Mouse (Mus musculus) left cerebral cortex, adult 2 months (tissue): ENCODE measurements around the gene Nup107. TPM values are rescaled to one million over a fixed set of nuclear protein-coding genes. Genes with fewer than 3 reads are reported as not detected.
"Not testable (repeated sequence)": the region's sequence is repeated elsewhere in the genome, so short reads cannot be mapped to it uniquely, and the experiment has no call there.

Experiments used
- DNase-seq, 2 experiments: peaks; one replicate each; pipeline ENCODE4 v3.0.0; 2021 to 2022; ENCODE audit warnings: low spot score in 2 of 2, mixed read lengths in 1 of 2; ENCODE audit errors: extremely low spot score in 1 of 2
- H3K27ac ChIP-seq: fragments of 200-600 bp; 2 replicates; pipeline ENCODE4 v1.8.1; 2022
- H3K4me3 ChIP-seq: fragments of 200-600 bp; 2 replicates; pipeline ENCODE4 v1.8.1; 2022
- CTCF ChIP-seq: fragments of 200-600 bp; IDR thresholded peaks from 2 replicates; pipeline ENCODE4 v1.8.1; 2022; ENCODE audit warnings: antibody characterized with exemption, mild to moderate bottlenecking, moderate library complexity
- intact Hi-C: fragments of 180-260 bp; cut with DNase I; formaldehyde crosslinking; loops from one replicate; pipeline ENCODE4 v1.15.1; 2025
- total RNA-seq, 2 experiments: library from RNA; stranded (reverse); gene quantifications; 2 replicates each; pipeline ENCODE4 v1.2.3; 2021

Gene Nup107
- total RNA-seq, 2 experiments from 2014 or later: 13.4 to 15.9 TPM

DNA sequence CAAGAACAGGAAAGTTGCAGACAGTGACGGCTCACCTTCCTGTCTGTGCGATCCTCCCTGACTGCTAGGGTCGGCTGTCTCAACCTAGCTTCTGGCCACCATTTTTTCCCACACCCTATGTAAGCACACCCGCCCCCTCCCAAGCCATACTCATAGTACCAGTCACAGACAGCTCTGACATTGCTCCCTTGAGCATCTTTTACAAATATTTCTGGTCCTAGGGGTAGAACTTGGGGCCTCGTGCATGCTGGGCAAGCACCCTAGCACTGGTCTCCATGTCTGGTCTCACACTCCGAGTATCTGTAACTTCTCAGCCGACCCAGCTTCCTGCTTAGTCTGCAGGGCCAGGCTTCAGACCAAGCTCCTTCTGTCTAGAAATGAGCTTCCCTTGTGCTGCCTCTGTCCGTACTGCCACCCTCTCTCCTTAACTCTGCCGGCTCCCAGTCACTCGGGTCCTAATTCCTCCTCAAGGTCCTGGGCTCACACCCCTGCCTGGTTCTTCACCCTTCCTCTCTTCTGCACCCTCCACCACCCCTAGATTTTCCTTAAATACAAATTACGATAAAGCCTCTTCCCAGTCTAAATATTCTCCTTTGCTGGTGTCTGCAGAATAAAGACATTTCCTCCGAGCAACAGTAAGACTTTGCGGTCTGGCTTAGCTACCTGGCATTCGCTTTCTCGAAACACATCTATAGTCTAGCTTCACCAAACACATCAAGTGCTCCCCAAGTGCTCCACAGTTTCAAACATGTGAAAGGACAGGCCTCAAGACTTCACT lies 50.6 kb downstream of the Nup107 start:
- intact Hi-C loops: no loop called here
- no peak overlapping the region for H3K27ac ChIP-seq
- TF ChIP-seq CTCF: no peak
- DNase-seq: no peak
- no peak overlapping the region for H3K4me3 ChIP-seq

DNA sequence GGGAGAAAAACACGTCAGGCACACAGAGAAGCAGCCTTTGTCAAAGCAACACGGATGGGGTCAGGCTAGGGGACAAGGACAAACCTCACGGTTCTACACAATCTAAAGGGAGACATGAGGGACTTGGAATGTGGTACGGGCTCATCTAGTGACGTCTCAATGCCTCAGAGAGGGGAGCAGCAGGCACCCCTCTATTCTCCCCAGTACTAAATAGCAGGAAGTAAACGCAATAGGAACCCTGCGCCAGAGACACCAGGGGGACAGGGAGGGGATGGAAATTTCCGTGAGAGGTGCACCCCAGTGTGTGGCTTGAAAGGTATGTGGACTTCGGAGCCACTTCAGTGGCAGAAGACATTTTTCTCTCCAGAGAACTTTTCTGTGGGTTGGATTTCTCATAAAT lies 51.6 kb downstream of the Nup107 start:
- H3K27ac ChIP-seq: no peak overlapping the region
- DNase-seq: no peak
- intact Hi-C loops: no loop called here
- no peak for TF ChIP-seq CTCF
- no peak overlapping the region for H3K4me3 ChIP-seq

DNA sequence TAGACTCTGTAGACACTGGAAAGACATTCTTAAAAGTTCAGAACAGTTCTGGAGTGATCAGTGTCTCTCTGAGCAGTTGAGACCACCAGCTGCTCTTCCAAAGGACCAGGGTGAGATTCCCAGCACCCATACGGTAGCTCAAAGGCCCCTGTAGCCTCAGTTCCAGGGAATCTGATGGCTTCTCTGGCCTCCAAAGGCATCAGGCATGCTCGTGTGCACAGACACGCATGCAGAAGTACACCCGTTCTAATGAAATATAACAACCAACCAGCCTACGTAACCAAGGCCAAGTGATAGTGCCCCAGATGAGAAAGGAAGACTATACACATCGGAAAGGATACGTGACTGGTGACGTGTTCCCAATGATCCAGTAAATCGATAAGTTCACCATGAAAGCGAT lies 52.3 kb downstream of the Nup107 start:
- no peak for TF ChIP-seq CTCF
- Histone ChIP-seq H3K4me3 (no peak overlapping the region), H3K27ac (no peak overlapping the region)
- DNase-seq: no peak
- intact Hi-C loops: no loop called here

DNA sequence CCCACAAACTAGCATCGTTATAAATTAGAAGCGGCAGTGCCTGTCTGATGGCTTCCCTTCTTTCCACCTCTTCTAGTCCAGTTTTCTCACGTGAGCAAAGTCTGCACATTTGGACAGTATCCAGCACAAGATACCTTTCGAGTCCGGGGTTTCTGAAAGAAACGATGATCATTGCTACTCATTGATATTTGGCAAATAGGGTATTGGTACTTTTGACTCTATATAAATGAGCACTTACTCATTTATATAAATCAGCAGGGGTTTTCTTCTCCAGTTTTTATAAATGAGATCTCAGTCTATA lies 52.9 kb downstream of the Nup107 start:
- no peak for DNase-seq
- intact Hi-C loops: no loop called here
- no peak overlapping the region for H3K4me3 ChIP-seq
- TF ChIP-seq CTCF: no peak
- H3K27ac ChIP-seq: no peak overlapping the region

DNA sequence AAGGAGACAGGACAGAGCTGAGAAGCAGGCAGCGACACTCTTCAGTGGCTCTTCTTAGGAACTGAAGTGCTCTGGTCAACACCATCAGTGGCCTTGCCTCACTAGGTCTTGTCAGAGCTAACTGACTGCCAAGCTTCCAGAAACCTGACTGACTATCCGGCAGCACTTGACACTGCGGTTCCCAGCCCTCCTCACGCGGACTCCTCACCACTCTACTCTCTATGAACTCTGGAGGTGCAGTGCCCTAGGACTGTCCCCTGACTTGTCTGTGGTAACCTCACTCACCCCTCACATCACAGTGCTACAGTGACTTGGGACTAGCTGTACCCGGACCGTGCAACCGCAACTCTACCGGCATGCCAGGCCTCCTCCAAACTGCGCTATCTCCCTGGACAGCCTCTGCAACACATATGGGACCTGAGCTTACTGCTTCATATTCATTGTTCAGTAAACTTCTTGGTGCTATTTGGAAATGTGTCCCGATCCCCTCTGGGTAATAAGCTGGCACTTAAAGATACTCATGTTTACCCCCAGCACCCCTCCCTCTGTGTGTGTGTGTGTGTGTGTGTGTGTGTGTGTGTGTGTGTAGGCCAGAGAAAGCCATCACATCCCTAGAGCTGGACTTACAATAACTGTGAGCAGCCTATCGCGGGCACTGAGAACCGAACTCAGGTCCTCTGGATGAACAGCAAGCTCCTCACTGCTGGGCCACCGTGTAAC lies 53.4 kb downstream of the Nup107 start:
- DNase-seq: no peak
- Histone ChIP-seq H3K4me3 (no peak overlapping the region), H3K27ac (no peak overlapping the region)
- intact Hi-C loops: no loop called here
- no peak for TF ChIP-seq CTCF

DNA sequence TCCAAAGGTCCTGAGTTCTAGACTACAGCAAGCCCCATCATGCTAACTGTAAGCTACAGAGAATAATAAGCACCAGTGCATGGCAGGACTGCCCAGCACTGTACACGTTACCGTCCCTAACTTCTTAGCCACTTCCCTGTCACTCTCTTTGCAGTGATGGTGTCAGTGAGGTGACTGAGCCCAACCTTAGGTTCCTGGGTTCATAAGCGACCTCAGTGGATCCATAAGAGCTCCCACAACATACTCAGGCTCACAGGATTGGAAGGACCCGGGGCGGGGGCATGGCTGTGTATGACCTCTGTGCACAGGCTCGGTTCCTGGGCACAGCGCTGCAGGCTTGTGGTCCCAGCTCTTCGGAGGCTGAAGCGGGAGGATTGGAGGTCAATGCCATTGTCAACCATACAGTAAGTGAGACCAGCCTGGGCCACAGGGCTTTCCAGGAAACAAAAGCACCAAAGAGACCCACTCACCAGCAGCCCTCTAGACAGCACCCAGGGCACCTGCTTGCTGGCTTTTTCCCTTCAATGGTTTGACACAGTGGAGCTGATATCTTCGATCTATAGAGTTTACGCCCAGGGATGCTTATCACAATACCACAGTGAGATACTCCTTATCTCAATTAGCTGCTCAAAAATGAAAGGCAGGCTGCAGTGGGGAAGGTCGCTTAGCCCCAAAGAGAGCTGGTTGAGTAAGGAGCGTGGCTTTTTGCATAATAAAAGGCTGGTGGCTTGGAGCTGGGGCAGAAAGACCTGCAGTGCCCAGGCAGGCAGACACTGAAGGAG lies 54.2 kb downstream of the Nup107 start:
- intact Hi-C loops: no loop called here
- Histone ChIP-seq H3K27ac (no peak overlapping the region), H3K4me3 (no peak overlapping the region)
- TF ChIP-seq CTCF: no peak
- no peak for DNase-seq

DNA sequence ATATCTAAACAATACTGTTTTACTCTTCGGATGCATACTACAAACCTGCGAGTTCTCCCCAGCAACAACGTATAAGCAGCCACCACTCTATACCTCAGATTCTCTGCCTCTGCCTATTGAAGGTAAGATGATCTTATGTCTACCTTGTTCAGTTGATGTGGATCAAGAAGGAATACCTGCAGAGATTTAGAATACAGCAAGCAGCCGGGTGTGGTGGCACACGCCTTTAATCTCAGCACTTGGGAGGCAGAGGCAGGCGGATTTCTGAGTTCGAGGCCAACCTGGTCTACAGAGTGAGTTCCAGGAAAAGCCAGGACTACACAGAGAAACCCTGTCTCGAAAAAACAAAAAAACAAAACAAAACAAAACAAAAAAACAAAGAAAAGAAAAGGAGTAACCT lies 55.0 kb downstream of the Nup107 start:
- H3K27ac ChIP-seq, intact Hi-C loops, H3K4me3 ChIP-seq, DNase-seq: not testable (repeated sequence)

DNA sequence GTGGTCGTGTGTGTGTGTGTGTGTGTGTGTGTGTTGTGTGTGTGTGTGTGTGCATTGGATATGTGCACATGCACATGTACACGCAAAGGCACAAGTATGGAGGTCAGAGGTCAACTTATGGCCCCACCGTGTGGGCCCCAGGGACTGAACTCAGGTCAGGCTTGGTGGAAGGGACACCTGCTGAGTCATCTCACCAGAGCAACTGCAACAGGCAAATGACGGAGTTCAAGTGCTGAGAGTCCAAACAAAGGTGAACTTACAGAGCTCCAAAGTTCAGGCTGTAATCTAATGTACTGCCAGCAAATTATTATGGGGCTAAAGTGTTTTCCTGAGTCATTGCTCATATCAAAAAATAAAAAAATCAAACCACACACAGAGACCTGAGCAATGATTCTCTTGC lies 55.4 kb downstream of the Nup107 start:
- intact Hi-C loops: no loop called here
- Histone ChIP-seq H3K27ac (no peak overlapping the region), H3K4me3 (no peak overlapping the region)
- DNase-seq: no peak
- no peak for TF ChIP-seq CTCF

DNA sequence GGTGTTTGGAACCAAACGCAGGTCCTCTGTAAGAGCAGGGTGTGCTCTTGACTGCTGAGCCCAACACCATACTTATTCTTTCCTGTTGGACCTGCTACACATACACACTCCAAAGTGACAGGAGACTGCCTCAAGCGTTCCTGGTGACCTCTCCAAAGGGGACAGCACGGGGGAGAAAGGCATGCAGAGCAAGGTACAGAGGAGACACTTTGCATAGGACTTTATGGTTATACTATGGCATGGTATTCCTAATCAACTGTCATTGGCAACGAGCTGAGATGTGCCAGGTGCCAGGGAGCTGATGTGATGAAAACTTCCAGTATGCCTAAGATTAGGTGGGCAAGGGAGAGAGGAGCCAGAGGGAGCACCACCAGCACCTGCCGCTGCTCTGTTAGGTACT lies 55.9 kb downstream of the Nup107 start:
- Histone ChIP-seq H3K27ac (no peak overlapping the region), H3K4me3 (no peak overlapping the region)
- TF ChIP-seq CTCF: no peak
- no peak for DNase-seq
- intact Hi-C loops: no loop called here

DNA sequence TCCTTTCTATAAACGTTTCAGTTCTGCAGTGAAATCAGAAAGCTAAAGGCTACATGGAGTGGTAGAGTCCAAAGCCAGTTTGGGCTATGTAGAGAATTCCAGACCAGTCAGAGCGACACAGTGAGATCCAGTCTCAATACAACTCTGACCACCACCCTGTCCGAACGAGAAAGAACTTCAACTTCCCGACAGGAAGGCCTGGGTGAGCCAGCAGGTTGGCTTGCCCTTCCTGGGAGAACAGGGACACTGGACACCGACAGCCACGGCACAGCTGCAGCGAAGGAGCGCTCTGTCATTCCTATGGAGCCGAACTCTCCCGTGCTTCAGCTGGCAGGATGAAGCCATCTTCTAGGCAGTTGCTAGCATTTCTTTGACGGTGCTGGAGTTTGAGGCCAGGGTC lies 57.1 kb downstream of the Nup107 start:
- H3K27ac ChIP-seq, DNase-seq, intact Hi-C loops, H3K4me3 ChIP-seq: not testable (repeated sequence)

DNA sequence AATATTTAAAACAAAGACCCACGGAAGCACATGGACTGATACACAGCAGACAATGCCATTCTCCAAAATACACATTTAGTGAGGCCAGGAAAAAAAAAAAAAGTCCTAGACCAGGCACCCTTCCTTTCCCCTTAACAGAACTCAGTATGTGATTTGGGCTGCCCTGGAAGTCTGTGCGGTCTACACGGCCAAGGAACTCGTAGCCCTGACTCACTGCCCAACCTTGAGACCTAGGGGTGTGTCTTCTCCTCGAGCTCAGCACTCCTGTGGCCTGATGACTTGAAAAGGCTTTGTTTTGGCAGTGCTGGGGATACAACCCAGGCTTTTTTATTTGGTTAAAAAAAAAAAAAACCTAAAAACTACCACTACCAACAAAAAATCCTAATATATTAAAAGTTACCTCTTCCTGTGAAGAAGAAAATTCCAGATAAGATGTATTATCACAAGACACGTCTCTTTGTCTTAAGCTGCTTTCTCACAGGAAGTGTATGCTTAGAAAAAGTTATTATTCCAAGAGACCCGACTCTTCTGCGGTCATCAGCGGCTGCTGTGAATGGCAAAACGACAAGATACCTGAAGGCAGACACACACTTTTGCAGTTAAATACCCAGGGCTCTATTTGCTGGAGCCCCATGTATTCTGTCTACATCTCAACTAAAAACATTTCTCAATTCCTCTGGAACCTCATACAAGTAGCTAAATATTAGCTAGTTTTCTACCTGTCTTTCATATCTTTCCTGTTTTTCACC lies 58.2 kb downstream of the Nup107 start:
- H3K27ac ChIP-seq, DNase-seq, intact Hi-C loops, H3K4me3 ChIP-seq: not testable (repeated sequence)

DNA sequence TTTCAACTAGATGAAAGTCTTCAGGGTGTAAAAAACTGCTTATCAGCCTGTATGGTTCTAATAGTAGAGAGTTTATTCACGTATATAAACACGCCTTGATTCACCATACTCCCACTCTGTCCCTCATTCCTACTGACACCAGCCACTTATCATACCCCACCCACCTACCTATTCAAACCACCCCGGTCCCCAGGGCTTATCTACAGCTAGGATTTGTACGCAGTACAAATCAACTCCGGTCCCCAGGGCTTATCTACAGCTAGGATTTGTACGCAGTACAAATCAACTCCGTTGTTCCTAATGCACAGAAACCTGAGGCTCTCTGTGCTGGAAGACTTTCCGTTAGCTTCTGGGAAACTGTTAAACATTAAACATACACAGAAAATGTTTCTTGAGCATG lies 58.9 kb downstream of the Nup107 start:
- H3K27ac ChIP-seq, H3K4me3 ChIP-seq, DNase-seq, intact Hi-C loops: not testable (repeated sequence)
